Mouse (Mus musculus): ENCODE measurements around the gene Hcrtr2.

Hcrtr2 gene

GRCm38 (mm10) chr9:76323756-76324155, at the start of gene Hcrtr2:
Hcrtr2 (minus strand) TSS chr9:76323856.
- DNase-seq (ENCODE audit: low read depth, low spot score), result no peak

DNA sequence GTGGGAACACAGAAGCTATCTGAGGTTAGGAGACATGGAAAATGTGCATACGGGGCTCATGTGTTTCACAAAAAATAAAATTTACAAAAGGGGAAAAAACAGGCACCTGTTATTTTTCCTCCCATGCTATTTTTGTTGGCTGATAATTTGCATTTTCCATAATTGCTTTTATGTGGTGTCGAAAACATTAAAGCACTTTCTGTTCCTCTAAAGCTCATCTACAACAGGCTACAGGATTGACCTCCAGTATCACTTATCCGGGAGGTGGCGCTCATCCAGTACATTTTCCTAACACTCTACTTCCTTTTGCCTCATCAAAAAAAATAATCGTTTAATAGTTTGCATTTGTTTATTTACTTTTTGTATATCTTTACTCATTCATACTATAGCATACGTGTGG, 41.2 kb upstream of the Hcrtr2 start:
- no peak for DNase-seq (ENCODE audit: low read depth, low spot score)

DNA sequence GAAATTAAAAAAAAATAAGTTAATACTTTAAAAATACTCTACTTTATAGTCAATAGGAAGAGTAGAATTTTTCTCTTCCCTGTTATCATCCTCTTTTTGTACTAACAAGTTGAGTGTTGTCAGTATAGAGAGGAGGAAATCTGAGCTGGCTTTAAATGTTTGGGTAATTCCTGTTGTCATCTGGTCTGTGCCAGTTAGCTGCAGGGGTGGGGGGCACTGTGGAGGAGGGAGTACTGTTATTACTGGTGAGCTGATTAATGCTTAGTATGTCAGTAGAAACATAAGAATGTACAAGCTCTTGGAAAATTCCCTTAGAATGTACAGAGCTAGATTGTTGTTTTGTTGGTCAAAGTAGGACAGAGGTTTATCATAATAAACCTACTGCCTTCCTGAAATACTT, 36.7 kb upstream of the Hcrtr2 start:
- DNase-seq (ENCODE audit: low read depth, low spot score), result no peak

DNA sequence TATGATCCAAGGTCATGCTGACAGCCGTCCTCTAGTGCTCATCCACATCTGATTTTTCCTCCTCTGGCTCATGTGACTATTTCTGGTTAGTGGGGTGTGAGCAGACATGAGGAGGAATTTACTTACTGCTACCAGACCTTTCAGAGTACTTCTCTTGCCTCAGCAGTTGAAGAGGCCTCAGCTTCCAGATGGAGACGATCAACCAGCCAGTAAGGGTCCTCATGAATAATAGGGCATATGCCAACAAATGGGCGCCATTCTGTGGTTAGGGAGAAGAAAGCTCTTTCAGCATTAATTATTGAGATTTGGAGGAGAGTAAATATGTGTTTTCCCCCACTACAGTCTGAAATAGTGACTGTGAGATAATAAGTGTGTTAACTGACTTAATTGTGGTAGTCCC, 28.7 kb upstream of the Hcrtr2 start:
- DNase-seq (ENCODE audit: low read depth, low spot score), result no peak

DNA sequence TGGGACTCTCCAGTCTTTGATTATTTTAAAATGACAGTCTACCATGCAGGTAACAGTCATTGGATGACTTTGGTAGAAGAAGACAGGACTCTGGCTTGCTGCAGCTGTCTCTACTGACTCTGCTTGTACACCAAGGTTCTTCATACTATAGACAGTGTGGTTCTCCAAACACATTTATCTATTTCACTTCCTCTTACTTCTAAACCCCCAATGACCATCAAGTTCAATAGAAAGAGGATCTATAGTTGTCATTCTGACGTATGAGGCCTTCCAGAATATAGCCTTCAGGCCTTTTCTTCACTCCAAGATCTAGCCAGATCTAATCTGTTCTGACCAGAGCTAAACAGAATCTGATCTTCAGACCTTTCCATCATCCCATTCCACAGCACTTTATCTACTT, 23.6 kb upstream of the Hcrtr2 start:
- DNase-seq (ENCODE audit: low read depth, low spot score), result no peak

DNA sequence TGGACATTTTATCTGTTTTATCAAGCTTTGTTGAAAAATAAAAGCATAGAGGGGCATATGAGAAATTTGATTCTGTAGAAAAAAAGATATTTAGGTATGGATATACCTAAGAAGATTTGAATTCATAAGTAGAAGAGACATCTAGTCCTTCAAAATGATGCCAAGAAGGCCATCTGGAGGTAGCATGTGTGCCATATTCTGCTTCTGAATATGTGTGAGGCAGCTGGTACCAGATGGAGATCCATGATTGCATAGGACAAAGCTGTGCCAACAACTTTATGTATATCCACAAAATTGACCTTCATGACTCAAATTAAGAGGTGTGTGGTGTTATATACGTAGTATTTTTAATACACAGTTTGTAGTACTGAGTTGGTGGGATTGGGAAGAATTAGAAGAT, 7.4 kb upstream of the Hcrtr2 start:
- DNase-seq (ENCODE audit: low read depth, low spot score), result no peak

DNA sequence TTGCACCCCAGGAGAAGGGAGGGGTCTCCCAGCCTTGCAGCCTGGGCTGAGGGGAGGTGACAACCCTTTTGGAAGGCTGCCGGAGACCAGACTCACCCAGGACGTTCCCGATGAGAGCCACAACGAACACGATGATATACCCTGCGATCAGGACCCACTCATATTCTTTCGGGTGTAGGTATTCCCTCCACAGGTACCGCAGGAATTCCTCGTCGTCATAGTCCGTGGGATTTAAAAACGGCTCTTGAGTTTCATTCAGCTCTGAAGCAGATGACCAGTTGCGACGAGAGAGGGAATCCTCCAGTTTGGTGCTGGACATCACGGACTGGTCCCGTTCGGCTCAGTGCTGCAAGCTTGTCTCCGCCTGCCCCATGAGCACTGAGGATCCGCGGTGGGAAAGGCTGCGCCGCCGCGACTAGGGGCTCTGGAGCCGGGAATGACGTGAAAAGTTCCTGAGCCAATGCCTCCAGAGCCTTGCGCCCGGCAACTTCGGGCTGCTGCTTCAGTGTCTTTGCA, 412 bp downstream of the Hcrtr2 start:
- DNase-seq (ENCODE audit: low read depth, low spot score), result no peak

DNA sequence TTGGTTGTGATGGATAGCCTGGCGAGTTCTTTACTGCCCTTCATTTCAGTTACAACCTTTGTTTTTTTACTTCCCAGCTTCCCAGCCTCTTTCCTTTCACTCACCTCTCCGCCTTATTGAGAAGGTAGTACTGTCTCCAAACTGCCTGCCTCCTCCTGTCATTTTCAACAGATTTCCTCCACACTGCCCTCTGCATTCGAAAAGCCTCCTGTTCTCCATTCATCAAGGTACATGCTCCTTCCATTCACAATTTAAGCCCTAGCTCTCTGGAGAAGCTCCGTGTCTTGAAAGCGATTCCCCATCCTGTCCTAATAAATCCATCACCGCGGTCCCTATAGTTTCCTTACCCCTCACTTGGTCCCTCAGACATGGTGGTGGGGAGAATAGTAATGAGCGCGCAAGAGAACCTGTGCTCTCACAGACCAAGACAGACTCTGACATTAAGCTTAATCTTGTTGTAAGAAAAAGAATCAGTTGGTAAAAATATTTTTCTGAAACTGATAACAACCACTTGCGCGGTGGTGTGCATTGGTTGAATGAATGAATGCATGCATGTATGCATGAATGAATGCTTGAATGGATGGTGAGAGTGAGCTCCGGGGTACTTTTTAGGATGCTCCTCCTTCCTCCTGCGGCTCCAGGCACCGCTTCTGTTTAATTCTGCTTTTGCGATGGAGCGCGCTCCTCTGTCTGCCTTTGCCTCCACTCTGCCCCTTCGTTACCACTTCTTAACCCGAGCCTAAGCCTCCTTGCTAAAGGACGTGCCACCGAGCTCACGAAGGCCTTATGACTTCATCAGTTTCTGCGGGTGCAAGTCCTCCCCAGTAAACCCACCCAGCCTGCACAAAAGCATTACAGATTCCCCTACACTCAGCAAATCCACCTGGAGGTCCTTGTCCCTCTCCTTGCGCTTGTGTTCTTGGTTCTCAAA, 1.3 kb downstream of the Hcrtr2 start:
- DNase-seq (ENCODE audit: low read depth, low spot score), result no peak

DNA sequence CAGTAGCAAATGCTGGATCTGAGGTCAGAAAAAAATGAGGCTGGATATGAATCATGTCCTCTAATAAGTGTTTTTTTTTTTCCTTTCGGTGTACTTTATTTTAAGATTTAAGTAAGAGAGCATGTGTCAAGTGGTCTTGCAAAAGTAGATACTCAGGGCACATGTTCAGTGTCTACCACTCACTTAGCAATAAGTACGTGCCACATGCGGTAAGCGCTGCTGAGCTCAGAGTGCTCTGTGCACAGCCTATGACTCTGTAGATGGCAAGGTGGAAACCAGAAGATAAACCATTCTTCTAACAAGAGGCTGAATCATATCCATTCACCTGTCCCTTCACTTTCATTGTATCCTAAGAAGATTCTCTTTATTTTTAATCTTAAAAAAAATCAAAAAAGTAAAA, 2.1 kb downstream of the Hcrtr2 start:
- no peak for DNase-seq (ENCODE audit: low read depth, low spot score)

- DNase-seq (ENCODE audit: low read depth, low spot score), result no peak
These were observed 2.9 kb downstream of the Hcrtr2 start for GRCm38 (mm10) chr9:76320755-76321154.

GRCm38 (mm10) chr9:76318302-76318701, 5.4 kb downstream of the Hcrtr2 start:
- no peak for DNase-seq (ENCODE audit: low read depth, low spot score)

- DNase-seq (ENCODE audit: low read depth, low spot score), result no peak
These were observed 8.6 kb downstream of the Hcrtr2 start for GRCm38 (mm10) chr9:76315096-76315495.

DNA sequence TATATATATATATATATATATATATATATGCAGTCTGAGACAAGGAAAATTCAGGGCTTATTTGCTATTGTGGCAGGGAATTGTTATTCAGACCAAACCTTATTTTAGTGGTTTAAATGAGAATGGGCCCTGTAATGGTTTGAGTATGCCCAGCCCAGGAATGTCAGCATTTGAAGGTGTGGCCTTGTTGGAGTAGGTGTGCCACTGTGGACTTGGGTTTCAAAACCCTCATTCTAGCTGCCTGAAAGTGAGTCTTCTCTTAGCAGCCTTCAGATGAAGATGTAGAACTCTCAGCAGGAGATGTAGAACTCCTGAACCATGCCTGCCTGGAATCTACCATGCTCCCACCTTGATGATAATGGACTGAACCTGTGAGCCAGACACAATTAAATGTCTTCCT, 9.7 kb downstream of the Hcrtr2 start:
- no peak for DNase-seq (ENCODE audit: low read depth, low spot score)

GRCm38 (mm10) chr9:76312221-76312620, 11.4 kb downstream of the Hcrtr2 start:
- no peak for DNase-seq (ENCODE audit: low read depth, low spot score)

- no peak for DNase-seq (ENCODE audit: low read depth, low spot score)
These were observed 32.3 kb downstream of the Hcrtr2 start for GRCm38 (mm10) chr9:76291384-76291783.

GRCm38 (mm10) chr9:76270886-76271285, 52.8 kb downstream of the Hcrtr2 start:
- no peak for DNase-seq (ENCODE audit: low read depth, low spot score)

DNA sequence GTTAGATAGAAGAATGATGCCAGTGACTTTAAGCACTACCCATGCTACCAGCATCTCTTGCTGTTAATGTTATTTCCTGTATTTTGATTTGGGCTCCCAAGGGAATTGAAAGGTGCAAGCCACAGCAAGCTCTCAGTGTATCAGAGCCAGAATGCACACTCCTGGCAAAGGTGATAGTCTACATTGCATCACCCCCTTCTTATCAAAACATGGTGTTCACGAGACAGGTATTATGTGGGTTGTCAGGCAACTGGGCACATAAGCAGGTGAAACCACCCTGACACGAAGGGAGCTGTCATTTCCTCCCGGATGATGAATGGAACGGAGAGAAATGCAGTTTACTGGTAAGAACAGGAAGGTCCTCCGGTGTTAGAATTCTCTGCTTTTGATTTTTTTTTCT, 65.9 kb downstream of the Hcrtr2 start:
- no peak for DNase-seq (ENCODE audit: low read depth, low spot score)

DNA sequence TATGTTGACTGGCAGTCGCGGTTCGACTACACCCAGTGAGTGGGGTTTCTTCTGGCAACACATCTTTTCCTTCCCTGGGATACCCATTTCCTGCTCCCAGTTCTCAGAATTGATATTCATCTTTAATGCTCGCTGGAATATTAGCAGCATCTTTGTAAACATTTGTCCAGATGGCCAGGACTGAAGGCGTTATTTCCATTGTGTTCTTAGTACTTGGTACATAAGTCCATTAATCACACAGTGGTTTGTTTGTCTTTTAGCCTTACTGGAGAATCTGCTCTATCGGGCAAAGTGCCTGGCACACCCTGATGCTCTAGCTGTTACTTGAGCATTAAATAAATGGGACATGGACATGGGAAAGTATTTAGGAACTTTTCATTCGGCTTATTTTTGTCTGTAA, 71.1 kb downstream of the Hcrtr2 start:
- DNase-seq (ENCODE audit: low read depth, low spot score), result no peak

DNA sequence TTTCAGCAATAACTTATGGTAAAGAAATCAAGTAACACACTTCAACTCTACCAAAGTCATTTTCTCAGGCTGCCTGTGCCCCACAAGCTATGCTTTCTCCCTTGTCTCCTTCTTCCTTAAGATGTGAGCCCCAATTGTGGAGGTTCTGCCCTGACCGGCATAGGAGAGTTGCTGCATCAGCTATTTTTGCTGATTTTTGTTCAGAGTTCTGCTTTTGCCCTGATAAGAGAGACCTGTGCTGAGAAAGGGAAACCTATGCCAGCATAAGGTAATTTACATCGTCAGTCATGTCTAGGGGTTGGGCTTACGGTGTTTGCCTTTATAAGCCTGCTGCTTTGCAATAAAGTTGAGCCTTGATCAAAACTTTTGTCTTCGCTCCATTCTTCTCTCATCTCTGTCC, 71.5 kb downstream of the Hcrtr2 start:
- no peak for DNase-seq (ENCODE audit: low read depth, low spot score)

DNA sequence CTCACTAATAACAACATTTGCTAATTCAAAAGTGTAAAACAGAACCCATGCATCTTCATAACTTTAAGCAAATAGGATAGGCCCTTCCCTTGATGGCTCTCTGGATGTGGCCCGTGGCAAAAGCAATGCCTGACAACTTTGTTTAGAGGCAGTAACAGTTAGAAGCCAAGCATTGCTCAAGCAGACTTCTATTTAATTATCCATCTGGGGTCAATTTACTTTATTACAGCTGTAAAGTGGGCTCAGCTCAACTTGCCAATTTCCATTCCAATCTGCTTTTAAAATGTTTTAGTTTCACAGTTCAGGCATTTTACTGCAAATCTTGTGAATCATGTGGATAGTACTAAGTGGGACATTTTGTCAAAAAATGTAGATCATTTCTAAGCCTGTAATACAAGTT, 81.3 kb downstream of the Hcrtr2 start:
- no peak for DNase-seq (ENCODE audit: low read depth, low spot score)

GRCm38 (mm10) chr9:76237946-76238345, 85.7 kb downstream of the Hcrtr2 start:
- DNase-seq (ENCODE audit: low read depth, low spot score), result no peak

- no peak for DNase-seq (ENCODE audit: low read depth, low spot score)
These were observed 86.4 kb downstream of the Hcrtr2 start for GRCm38 (mm10) chr9:76237243-76237642.

DNA sequence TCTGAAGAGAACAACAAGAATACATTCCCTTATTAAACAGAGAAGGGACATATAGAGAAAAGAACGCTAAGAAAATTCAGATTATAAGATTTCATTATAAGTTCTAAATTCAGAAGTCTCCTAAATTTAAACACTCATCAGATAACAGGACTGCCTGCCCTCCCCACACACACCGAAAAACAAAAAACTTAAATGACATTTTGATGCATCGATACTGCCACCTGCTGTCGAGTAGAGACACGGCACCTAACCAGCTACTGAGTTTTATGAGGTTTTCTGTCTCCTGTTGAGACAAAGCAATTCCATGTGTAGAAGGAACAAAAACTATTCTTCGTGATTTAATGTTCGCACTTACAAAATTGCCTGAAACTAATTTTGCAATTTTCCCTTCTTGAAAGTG, 87.0 kb downstream of the Hcrtr2 start:
- peak; percentile 58 for DNase-seq (ENCODE audit: low read depth, low spot score)
